Mouse (Mus musculus): ENCODE results near the gene Gm21170. TPM values are rescaled to one million over a fixed set of nuclear protein-coding genes. Genes with fewer than 3 reads are reported as not detected.
"Not testable (repeated sequence)": the region's sequence is repeated elsewhere in the genome, so short reads cannot be mapped to it uniquely, and the experiment has no call there.

The Gm21170 gene
- not detected for polyA plus RNA-seq (2012; fragmentation: generic; extraction: Trizol)
- long read RNA-seq, experiment 1: 0 reads
- long read RNA-seq, experiment 2: 0 reads

GRCm38 (mm10) chrY:47690998-47691397 lies at the start of gene Gm21170:
Gene Gm21170, minus strand, starts transcription at chrY:47691098.
- not testable (repeated sequence) for H3K4me3 ChIP-seq (ENCODE audit: insufficient read depth, poor library complexity, severe bottlenecking); H3K79me2 ChIP-seq (ENCODE audit: control insufficient read depth, insufficient read depth); H3ac ChIP-seq (ENCODE audit: control insufficient read depth, insufficient read length, low read depth); H3K79me3 ChIP-seq (ENCODE audit: low read depth); H3K27me3 ChIP-seq (ENCODE audit: control insufficient read depth, insufficient read depth, insufficient read length); H3K36me3 ChIP-seq (ENCODE audit: control insufficient read depth, insufficient read depth)

Other genes with a start within 250 kb of the Gm21170 start
- not detected for gene Gm21256, start 240.1 kb downstream of the Gm21170 start, polyA plus RNA-seq (2012; fragmentation: generic; extraction: Trizol)